Mouse (Mus musculus) embryonic fibroblast, embryonic 13.5 days (primary cell): ENCODE measurements around the gene Msi2.

ENCODE experiments used
- CTCF ChIP-seq: IDR thresholded peaks from 2 replicates; pipeline ENCODE4 v1.5.1; 2011; ENCODE audit warnings: mild to moderate bottlenecking, control low read depth, low read length, moderate library complexity, borderline replicate concordance; ENCODE audit not compliant: insufficient read depth
- POLR2A ChIP-seq: IDR thresholded peaks from 2 replicates; pipeline ENCODE4 v1.6.1; 2011; ENCODE audit warnings: low read depth, mild to moderate bottlenecking, control low read depth, low read length, moderate library complexity

DNA sequence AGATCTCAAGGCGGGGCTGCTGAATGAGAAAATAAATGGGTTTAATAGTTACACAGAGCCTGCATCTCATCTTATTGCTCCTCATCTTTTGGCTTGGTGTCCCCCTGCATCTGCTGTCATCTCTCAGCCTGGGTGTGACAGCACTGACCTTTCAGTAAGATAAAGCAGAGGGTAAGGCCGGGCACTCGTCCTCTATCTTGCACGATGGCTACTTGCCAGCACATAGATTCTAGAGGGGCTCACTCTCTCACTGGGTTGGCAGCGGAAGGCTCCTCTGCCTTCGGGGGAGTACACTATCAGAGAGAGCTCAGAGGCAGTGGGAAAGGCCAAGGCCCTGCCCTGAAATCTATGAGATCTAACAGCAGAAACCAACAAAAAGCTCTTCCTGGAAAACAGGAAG lies 403.8 kb downstream of the Msi2 start:
- TF ChIP-seq POLR2A (no peak), CTCF (no peak)
